Mouse (Mus musculus): ENCODE measurements around the gene Uspl1. TPM values are rescaled to one million over a fixed set of nuclear protein-coding genes. Genes with fewer than 3 reads are reported as not detected.

The Uspl1 gene
- polyA plus RNA-seq, 1 experiment from 2014 or later = 15.5 TPM

DNA sequence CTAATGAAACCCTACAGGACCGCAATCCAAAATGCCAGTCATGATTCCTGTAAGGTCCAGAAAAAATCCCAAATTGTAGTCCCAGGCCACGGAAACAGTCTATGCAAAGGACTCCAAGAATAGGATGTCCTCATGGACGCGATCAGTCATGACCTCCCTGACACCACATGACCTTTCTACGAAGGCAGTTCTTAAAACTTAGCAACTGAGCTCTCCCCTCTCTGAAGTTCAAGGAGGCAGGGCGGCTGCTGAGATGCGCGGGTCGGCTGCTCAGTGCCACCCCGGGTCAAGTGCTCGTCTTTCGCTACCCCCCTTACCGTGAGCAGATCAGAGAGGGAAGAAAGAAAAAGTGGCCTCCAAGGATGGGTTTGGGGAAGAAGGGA, 438 bp upstream of the Uspl1 start:
- 0% methylated on average over 10 of the region's 13 CpGs for WGBS

DNA sequence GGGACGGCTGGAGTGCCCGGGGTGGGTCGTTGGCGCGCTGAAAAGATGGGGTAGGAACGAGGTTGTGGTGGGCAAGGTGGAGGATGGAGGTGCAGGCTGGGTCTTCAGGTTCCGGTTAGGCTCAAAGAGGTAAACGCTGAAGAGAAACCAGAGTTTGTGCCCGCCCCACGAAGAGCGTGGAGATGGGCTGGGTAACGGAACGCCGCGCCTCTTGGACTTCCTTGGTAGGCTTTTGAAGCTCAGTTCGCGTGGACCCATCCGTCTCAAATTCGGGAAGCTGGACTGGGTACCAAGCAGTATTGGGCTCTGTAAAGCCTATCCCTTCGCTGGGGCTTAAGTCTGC, 665 bp downstream of the Uspl1 start:
- WGBS = under 1% methylated on average over 20 of the region's 20 CpGs
- Histone ChIP-seq H3K9ac (ENCODE audit: low read length) (peak overlapping the region; percentile 77), H3K27ac (replicated peaks) (peak overlapping the region; percentile 83), H3K36me3 (ENCODE audit: control insufficient read depth, insufficient read depth, low read length) (no peaks in the 10 kb centered on the region), H3K27me3 (ENCODE audit: control insufficient read depth, insufficient read depth, low read length) (no peaks in the 10 kb centered on the region), H3K9me3 (ENCODE audit: control insufficient read depth, low read length) (no peaks in the 10 kb centered on the region), H3K4me3 (ENCODE audit: low read depth, low read length) (peak overlapping the region; percentile 71), H3K4me2 (replicated peaks; ENCODE audit: low read depth) (peak overlapping the region; percentile 71), H3K4me1 (replicated peaks; ENCODE audit: control insufficient read depth, insufficient read depth) (no peaks in the 10 kb centered on the region)
- ATAC-seq (ENCODE audit: low FRiP score, low TSS enrichment) = no peak; the same call in none of the 2 replicates
- no peak for DNase-seq (ENCODE audit: low spot score)
- no peak for TF ChIP-seq EP300 (optimal IDR thresholded peaks at IDR 0.05)
- TF ChIP-seq CTCF (IDR thresholded peaks at IDR 0.05; ENCODE audit: low read depth) = no peak

More for the DNA sequence above, 438 bp upstream of the Uspl1 start:
- no peak for DNase-seq (ENCODE audit: low spot score)
- Histone ChIP-seq H3K9me3 (ENCODE audit: control insufficient read depth, low read length) (no peaks in the 10 kb centered on the region), H3K4me2 (replicated peaks; ENCODE audit: low read depth) (peak overlapping the region; percentile 64), H3K27ac (replicated peaks) (peak overlapping the region; percentile 97), H3K4me3 (ENCODE audit: low read depth, low read length) (peak overlapping the region; percentile 72), H3K9ac (ENCODE audit: low read length) (peak overlapping the region; percentile 88), H3K4me1 (replicated peaks; ENCODE audit: control insufficient read depth, insufficient read depth) (no peaks in the 10 kb centered on the region), H3K27me3 (ENCODE audit: control insufficient read depth, insufficient read depth, low read length) (no peaks in the 10 kb centered on the region), H3K36me3 (ENCODE audit: control insufficient read depth, insufficient read depth, low read length) (no peaks in the 10 kb centered on the region)
- no peak for TF ChIP-seq EP300 (optimal IDR thresholded peaks at IDR 0.05)
- TF ChIP-seq CTCF (IDR thresholded peaks at IDR 0.05; ENCODE audit: low read depth) = no peak
- ATAC-seq (ENCODE audit: low FRiP score, low TSS enrichment) = no peak; the same call in 1 of the 2 replicates

DNA sequence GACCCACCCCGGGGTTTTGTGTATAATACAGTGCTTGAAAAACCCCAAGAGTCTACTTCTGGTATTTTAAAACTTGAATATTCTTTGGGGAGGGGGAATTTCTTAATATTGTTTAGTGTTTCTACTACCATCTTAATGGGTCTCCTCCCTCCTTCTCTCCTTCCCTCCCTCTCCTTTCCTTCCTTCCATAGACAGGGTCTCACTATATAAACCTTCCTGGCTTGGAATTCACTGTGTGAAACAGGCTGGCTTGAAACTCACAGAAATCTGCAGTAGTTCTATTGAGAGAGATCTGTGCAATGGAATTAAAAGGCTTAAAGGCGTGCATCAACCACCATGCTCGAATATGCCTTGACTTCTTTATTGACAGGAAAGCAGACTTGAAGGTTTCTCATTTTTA, 1.7 kb downstream of the Uspl1 start:
- DNase-seq (ENCODE audit: low spot score) (no peak), ATAC-seq (ENCODE audit: low FRiP score, low TSS enrichment) (no peak)
- Histone ChIP-seq H3K36me3 (ENCODE audit: control insufficient read depth, insufficient read depth, low read length) (peaks cover 2% of the 10 kb centered on the region; the same call in 1 of the 2 replicates), H3K9ac (ENCODE audit: low read length) (no peak overlapping the region), H3K27ac (replicated peaks) (no peak overlapping the region), H3K9me3 (ENCODE audit: control insufficient read depth, low read length) (no peaks in the 10 kb centered on the region), H3K4me2 (replicated peaks; ENCODE audit: low read depth) (peak overlapping the region; percentile 71), H3K27me3 (ENCODE audit: control insufficient read depth, insufficient read depth, low read length) (no peaks in the 10 kb centered on the region), H3K4me3 (ENCODE audit: low read depth, low read length) (peak overlapping the region; percentile 71; the same call in 1 of the 2 replicates), H3K4me1 (replicated peaks; ENCODE audit: control insufficient read depth, insufficient read depth) (no peaks in the 10 kb centered on the region)
- WGBS = 49% methylated on average over 3 of the region's 3 CpGs
- no peak for TF ChIP-seq CTCF (IDR thresholded peaks at IDR 0.05; ENCODE audit: low read depth)
- no peak for TF ChIP-seq EP300 (optimal IDR thresholded peaks at IDR 0.05)

DNA sequence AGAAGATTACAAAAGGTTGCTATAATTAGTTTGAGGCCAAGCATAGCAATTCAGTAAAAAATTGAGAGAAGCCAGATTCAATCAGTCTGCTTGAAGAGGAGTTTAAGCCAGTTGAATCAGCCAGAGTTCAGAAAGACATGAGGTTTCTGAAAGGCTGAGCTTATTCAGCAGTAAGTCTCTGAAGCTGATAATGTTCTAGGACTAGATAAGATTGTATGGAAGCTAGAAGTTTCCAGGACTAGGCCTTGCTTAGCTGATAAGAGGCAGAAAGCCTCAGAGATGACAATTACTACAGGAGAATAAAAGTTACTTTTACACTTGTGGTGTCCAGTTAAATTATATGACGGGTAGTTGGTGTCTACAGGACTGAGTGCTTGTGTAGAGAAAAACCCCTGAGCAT, 6.0 kb downstream of the Uspl1 start:
- 90% methylated on average over 1 of the region's 1 CpGs for WGBS
- Histone ChIP-seq H3K4me3 (ENCODE audit: low read depth, low read length) (no peak overlapping the region), H3K36me3 (ENCODE audit: control insufficient read depth, insufficient read depth, low read length) (peaks cover 17% of the 10 kb centered on the region), H3K4me1 (replicated peaks; ENCODE audit: control insufficient read depth, insufficient read depth) (no peaks in the 10 kb centered on the region), H3K4me2 (replicated peaks; ENCODE audit: low read depth) (no peak overlapping the region), H3K27ac (replicated peaks) (no peak overlapping the region), H3K9ac (ENCODE audit: low read length) (no peak overlapping the region), H3K27me3 (ENCODE audit: control insufficient read depth, insufficient read depth, low read length) (no peaks in the 10 kb centered on the region), H3K9me3 (ENCODE audit: control insufficient read depth, low read length) (no peaks in the 10 kb centered on the region)
- no peak for DNase-seq (ENCODE audit: low spot score)
- no peak for TF ChIP-seq CTCF (IDR thresholded peaks at IDR 0.05; ENCODE audit: low read depth)
- no peak for TF ChIP-seq EP300 (optimal IDR thresholded peaks at IDR 0.05)
- no peak for ATAC-seq (ENCODE audit: low FRiP score, low TSS enrichment)

DNA sequence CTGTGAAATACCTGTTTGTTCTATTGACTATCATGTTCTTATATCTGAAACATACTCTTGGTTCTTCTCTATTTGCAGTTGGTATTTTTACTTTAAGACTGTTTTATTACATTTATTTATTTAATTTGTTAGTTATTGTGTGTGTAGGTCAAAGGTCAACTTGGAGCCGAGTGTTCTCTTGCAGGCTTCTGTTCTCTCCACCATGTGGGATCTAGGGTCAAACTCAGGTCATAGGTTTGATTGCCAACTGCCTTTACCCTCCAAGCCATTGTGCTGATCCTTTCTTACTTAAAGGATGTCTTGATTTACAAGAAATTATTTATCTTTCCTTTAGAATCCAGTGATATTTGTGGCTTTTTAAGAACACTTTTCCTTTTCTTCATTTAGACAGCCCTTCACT, 12.5 kb downstream of the Uspl1 start:
- TF ChIP-seq CTCF (IDR thresholded peaks at IDR 0.05; ENCODE audit: low read depth) = no peak
- TF ChIP-seq EP300 (optimal IDR thresholded peaks at IDR 0.05) = no peak
- Histone ChIP-seq H3K4me2 (replicated peaks; ENCODE audit: low read depth) (no peak overlapping the region), H3K27me3 (ENCODE audit: control insufficient read depth, insufficient read depth, low read length) (no peaks in the 10 kb centered on the region), H3K4me1 (replicated peaks; ENCODE audit: control insufficient read depth, insufficient read depth) (no peaks in the 10 kb centered on the region), H3K27ac (replicated peaks) (no peak overlapping the region), H3K36me3 (ENCODE audit: control insufficient read depth, insufficient read depth, low read length) (peaks cover 18% of the 10 kb centered on the region), H3K4me3 (ENCODE audit: low read depth, low read length) (no peak overlapping the region), H3K9ac (ENCODE audit: low read length) (no peak overlapping the region), H3K9me3 (ENCODE audit: control insufficient read depth, low read length) (no peaks in the 10 kb centered on the region)
- no peak for ATAC-seq (ENCODE audit: low FRiP score, low TSS enrichment)
- 4% methylated on average over 1 of the region's 1 CpGs for WGBS
- DNase-seq (ENCODE audit: low spot score) = no peak

DNA sequence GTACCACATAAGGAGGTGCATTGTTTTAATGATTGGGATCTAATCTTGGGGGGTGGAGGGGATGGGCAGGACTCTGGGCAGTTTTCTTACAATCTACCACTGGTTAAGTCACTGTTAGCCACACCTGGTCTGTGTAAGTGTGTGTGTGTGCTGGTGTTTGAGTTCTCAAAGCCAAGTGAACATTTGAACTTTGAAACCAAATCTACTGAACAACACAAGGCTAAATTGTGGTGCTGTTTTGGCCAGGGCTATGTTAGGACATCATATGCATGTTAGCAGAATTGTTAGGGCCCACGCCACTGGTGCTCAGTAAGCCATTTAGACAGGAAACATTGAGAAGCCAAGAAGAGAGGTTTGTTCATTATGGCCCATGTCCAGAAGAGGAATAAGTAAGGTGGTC, 14.6 kb downstream of the Uspl1 start:
- Histone ChIP-seq H3K36me3 (ENCODE audit: control insufficient read depth, insufficient read depth, low read length) (peaks cover 22% of the 10 kb centered on the region), H3K4me2 (replicated peaks; ENCODE audit: low read depth) (no peak overlapping the region), H3K4me3 (ENCODE audit: low read depth, low read length) (no peak overlapping the region), H3K9ac (ENCODE audit: low read length) (no peak overlapping the region), H3K9me3 (ENCODE audit: control insufficient read depth, low read length) (no peaks in the 10 kb centered on the region), H3K27me3 (ENCODE audit: control insufficient read depth, insufficient read depth, low read length) (no peaks in the 10 kb centered on the region), H3K4me1 (replicated peaks; ENCODE audit: control insufficient read depth, insufficient read depth) (no peaks in the 10 kb centered on the region), H3K27ac (replicated peaks) (no peak overlapping the region)
- WGBS = 86% methylated on average over 1 of the region's 1 CpGs
- TF ChIP-seq EP300 (optimal IDR thresholded peaks at IDR 0.05) (no peak), CTCF (IDR thresholded peaks at IDR 0.05; ENCODE audit: low read depth) (no peak)
- DNase-seq (ENCODE audit: low spot score) (no peak), ATAC-seq (ENCODE audit: low FRiP score, low TSS enrichment) (no peak)

Data from stomach, postnatal 0 days (tissue).